Mouse (Mus musculus) embryonic facial prominence, embryonic 15.5 days (tissue): ENCODE measurements at regions not wholly inside any gene's neighbourhood (a gene's known extent, or its start where the extent isn't known, plus 50 kb on each side); places are given as distances from the start of the nearest gene placed in this dataset.
A peak's percentile ranks its signal among the peaks of the same experiment; 100 is the strongest.

Experiments
- ATAC-seq: fragments of 200-750 bp; cut with Nextera tagmentation; 2 replicates; pipeline ENCODE4 v1.8.0; 2017; ENCODE audit warnings: low read depth, moderate TSS enrichment; ENCODE audit not compliant: insufficient number of reproducible peaks, low FRiP score, low TSS enrichment
- H3K27ac ChIP-seq: fragments of 300-500 bp; sonication (generic); replicated peaks from 2 replicates; pipeline ENCODE4 v1.5.1; 2015; ENCODE audit warnings: mild to moderate bottlenecking, inconsistent platforms
- H3K27me3 ChIP-seq: fragments of 300-500 bp; sonication (generic); 2 replicates; pipeline ENCODE4 v1.6.1; 2015; ENCODE audit warnings: inconsistent platforms
- H3K36me3 ChIP-seq: fragments of 300-500 bp; sonication (generic); 2 replicates; pipeline ENCODE4 v1.6.1; 2015; ENCODE audit warnings: mild to moderate bottlenecking, inconsistent platforms
- H3K4me1 ChIP-seq: fragments of 300-500 bp; sonication (generic); 2 replicates; pipeline ENCODE4 v1.6.1; 2015; ENCODE audit warnings: inconsistent platforms
- H3K4me2 ChIP-seq: fragments of 300-500 bp; sonication (generic); replicated peaks from 2 replicates; pipeline ENCODE4 v1.6.1; 2015; ENCODE audit warnings: mild to moderate bottlenecking, inconsistent platforms
- H3K4me3 ChIP-seq: fragments of 300-500 bp; sonication (generic); replicated peaks from 2 replicates; pipeline ENCODE4 v1.5.1; 2015; ENCODE audit warnings: mild to moderate bottlenecking, inconsistent platforms
- H3K9ac ChIP-seq: fragments of 300-500 bp; sonication (generic); 2 replicates; pipeline ENCODE4 v1.6.1; 2015; ENCODE audit warnings: inconsistent platforms
- H3K9me3 ChIP-seq: fragments of 300-500 bp; sonication (generic); replicated peaks from 2 replicates; pipeline ENCODE4 v1.6.1; 2016; ENCODE audit warnings: inconsistent platforms
- WGBS: fragments of 180-500 bp; shearing (Covaris S2); methylation state at CpG from one replicate; pipeline ENCODE4 v1.1.7; 2015; 5-methylcytosine and 5-hydroxymethylcytosine counted together

- WGBS = 41% methylated on average over 12 of the region's 12 CpGs
- Histone ChIP-seq H3K4me3 (no peak overlapping the region), H3K4me1 (peaks cover 20% of the 10 kb centered on the region), H3K27me3 (no peaks in the 10 kb centered on the region), H3K36me3 (no peaks in the 10 kb centered on the region), H3K27ac (0 out of 2 replicates have a peak overlapping the region, but pooled peaks have one; percentile 24), H3K4me2 (no peak overlapping the region; the same call in 1 of the 2 replicates), H3K9me3 (no peaks in the 10 kb centered on the region), H3K9ac (no peak overlapping the region)
- no peak; the same call in 1 of the 2 replicates for ATAC-seq
Measured at GRCm38 (mm10) chr10:21446641-21447040, 69.5 kb downstream of the Aldh8a1 start.

DNA sequence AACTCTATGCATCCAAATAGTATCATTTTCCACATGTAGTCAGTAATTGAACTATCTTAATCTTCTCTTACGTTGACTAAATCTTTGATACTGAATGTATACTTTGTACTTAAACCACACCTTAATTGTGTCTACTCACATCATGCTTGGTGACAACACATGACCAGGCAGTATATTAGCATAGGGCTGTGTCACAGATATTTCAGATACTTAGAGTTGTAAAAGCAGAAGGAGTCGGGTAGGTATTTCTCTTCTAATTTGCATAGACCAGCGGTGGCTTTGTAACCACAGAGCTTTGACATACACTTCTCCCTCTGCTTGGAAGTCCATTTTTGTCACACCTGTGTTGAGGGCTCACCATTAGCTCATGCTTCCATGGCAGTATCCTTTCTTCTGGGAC lies 71.0 kb downstream of the Aldh8a1 start:
- Histone ChIP-seq H3K36me3 (no peaks in the 10 kb centered on the region), H3K9me3 (no peaks in the 10 kb centered on the region), H3K4me2 (no peak overlapping the region), H3K27me3 (no peaks in the 10 kb centered on the region), H3K27ac (no peak overlapping the region), H3K9ac (no peak overlapping the region), H3K4me3 (no peak overlapping the region), H3K4me1 (peaks cover 19% of the 10 kb centered on the region)
- WGBS = 79% methylated on average over 3 of the region's 3 CpGs
- ATAC-seq = no peak

- Histone ChIP-seq H3K4me2 (no peak overlapping the region), H3K9ac (no peak overlapping the region), H3K4me1 (peaks cover 12% of the 10 kb centered on the region; the same call in 1 of the 2 replicates), H3K27ac (no peak overlapping the region), H3K27me3 (no peaks in the 10 kb centered on the region), H3K36me3 (no peaks in the 10 kb centered on the region), H3K9me3 (no peaks in the 10 kb centered on the region), H3K4me3 (no peak overlapping the region)
- WGBS = 72% methylated on average over 5 of the region's 5 CpGs
- ATAC-seq = no peak
Measured at GRCm38 (mm10) chr10:21448942-21449341, 71.9 kb downstream of the Aldh8a1 start.

- Histone ChIP-seq H3K27me3 (no peaks in the 10 kb centered on the region), H3K9ac (no peak overlapping the region), H3K9me3 (no peaks in the 10 kb centered on the region), H3K4me3 (no peak overlapping the region), H3K36me3 (no peaks in the 10 kb centered on the region), H3K4me1 (peaks cover 11% of the 10 kb centered on the region; the same call in 1 of the 2 replicates), H3K4me2 (no peak overlapping the region), H3K27ac (no peak overlapping the region)
- WGBS = 86% methylated on average over 2 of the region's 2 CpGs
- ATAC-seq = no peak
Measured at GRCm38 (mm10) chr10:21452611-21453010, 75.5 kb downstream of the Aldh8a1 start.

- no peak for ATAC-seq
- 78% methylated on average over 3 of the region's 3 CpGs for WGBS
- H3K36me3 ChIP-seq = no peaks in the 10 kb centered on the region
- H3K27me3 ChIP-seq = no peaks in the 10 kb centered on the region
- H3K4me3 ChIP-seq = no peak overlapping the region
- H3K27ac ChIP-seq = no peak overlapping the region
- no peak overlapping the region for H3K9ac ChIP-seq
- peaks cover 10% of the 10 kb centered on the region; the same call in 1 of the 2 replicates for H3K4me1 ChIP-seq
- H3K9me3 ChIP-seq = no peaks in the 10 kb centered on the region
- H3K4me2 ChIP-seq = no peak overlapping the region
Measured at GRCm38 (mm10) chr10:21453527-21453926, 76.4 kb downstream of the Aldh8a1 start.

GRCm38 (mm10) chr10:21454153-21454552 lies 77.1 kb downstream of the Aldh8a1 start:
- no peaks in the 10 kb centered on the region for H3K27me3 ChIP-seq
- no peaks in the 10 kb centered on the region for H3K36me3 ChIP-seq
- H3K4me1 ChIP-seq = peaks cover 10% of the 10 kb centered on the region; the same call in 1 of the 2 replicates
- ATAC-seq = no peak
- H3K9me3 ChIP-seq = no peaks in the 10 kb centered on the region
- no peak overlapping the region for H3K9ac ChIP-seq
- no peak overlapping the region for H3K27ac ChIP-seq
- H3K4me2 ChIP-seq = no peak overlapping the region
- H3K4me3 ChIP-seq = no peak overlapping the region
- WGBS = 64% methylated on average over 5 of the region's 5 CpGs

- Histone ChIP-seq H3K36me3 (no peaks in the 10 kb centered on the region), H3K4me2 (no peak overlapping the region), H3K27ac (no peak overlapping the region), H3K27me3 (no peaks in the 10 kb centered on the region), H3K9ac (no peak overlapping the region), H3K4me3 (no peak overlapping the region), H3K4me1 (peaks cover 10% of the 10 kb centered on the region; the same call in 1 of the 2 replicates), H3K9me3 (no peaks in the 10 kb centered on the region)
- 83% methylated on average over 16 of the region's 16 CpGs for WGBS
- no peak for ATAC-seq
Measured at GRCm38 (mm10) chr10:21454757-21455156, 77.7 kb downstream of the Aldh8a1 start.

DNA sequence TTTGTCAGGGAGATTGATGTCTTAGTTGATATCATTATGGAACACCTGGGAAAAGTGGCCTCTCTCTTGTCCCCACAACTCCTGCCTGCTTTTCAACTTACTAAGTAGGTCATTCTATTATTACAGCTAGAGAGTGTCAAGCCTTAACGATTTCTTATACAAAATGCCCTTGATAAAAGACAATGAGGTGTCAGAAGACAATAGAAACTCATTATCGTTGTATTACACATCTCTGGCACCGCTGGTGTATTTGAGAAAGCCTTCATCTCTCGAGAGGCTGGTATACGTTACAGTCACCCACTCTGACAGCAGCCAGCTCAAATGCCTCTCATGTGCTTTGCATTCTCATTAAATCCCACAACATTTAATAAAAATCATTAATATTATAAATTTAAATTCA lies 78.8 kb downstream of the Aldh8a1 start:
- WGBS = 53% methylated on average over 5 of the region's 5 CpGs
- no peak overlapping the region for H3K4me3 ChIP-seq
- no peak overlapping the region for H3K9ac ChIP-seq
- H3K4me2 ChIP-seq = no peak overlapping the region
- no peak overlapping the region; the same call in 1 of the 2 replicates for H3K27ac ChIP-seq
- H3K27me3 ChIP-seq = no peaks in the 10 kb centered on the region
- no peaks in the 10 kb centered on the region for H3K36me3 ChIP-seq
- ATAC-seq = no peak
- peaks cover 10% of the 10 kb centered on the region; the same call in 1 of the 2 replicates for H3K4me1 ChIP-seq
- H3K9me3 ChIP-seq = no peaks in the 10 kb centered on the region

DNA sequence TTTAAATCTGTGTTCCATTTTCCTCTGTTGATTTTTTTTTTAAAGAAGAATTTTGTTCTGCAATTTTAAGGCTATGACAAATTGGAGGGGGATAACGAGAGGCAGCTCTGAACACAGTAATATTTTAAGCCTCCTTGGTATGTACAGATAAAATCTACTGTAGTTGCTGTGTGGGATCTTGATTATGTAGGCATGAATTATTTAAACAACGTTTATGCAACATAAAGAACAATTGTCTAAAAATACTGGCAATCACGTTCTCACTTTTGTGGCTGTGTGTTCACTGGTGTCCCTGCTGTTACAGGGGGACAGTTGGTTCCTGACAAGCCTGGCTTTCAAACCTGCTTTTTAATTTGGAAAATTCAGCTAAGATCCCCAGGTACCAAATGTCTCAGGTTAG lies 79.3 kb downstream of the Aldh8a1 start:
- H3K9ac ChIP-seq = no peak overlapping the region
- ATAC-seq = no peak
- no peaks in the 10 kb centered on the region for H3K9me3 ChIP-seq
- H3K27ac ChIP-seq = no peak overlapping the region
- H3K4me1 ChIP-seq = peaks cover 10% of the 10 kb centered on the region; the same call in 1 of the 2 replicates
- no peak overlapping the region for H3K4me2 ChIP-seq
- 21% methylated on average over 3 of the region's 3 CpGs for WGBS
- no peak overlapping the region for H3K4me3 ChIP-seq
- H3K27me3 ChIP-seq = no peaks in the 10 kb centered on the region
- no peaks in the 10 kb centered on the region for H3K36me3 ChIP-seq

GRCm38 (mm10) chr10:21456991-21457390 lies 79.9 kb downstream of the Aldh8a1 start:
- Histone ChIP-seq H3K4me3 (no peak overlapping the region), H3K27me3 (no peaks in the 10 kb centered on the region), H3K27ac (no peak overlapping the region), H3K9ac (no peak overlapping the region), H3K4me1 (peaks cover 10% of the 10 kb centered on the region; the same call in 1 of the 2 replicates), H3K4me2 (no peak overlapping the region), H3K36me3 (no peaks in the 10 kb centered on the region), H3K9me3 (no peaks in the 10 kb centered on the region)
- 38% methylated on average over 6 of the region's 6 CpGs for WGBS
- no peak for ATAC-seq

DNA sequence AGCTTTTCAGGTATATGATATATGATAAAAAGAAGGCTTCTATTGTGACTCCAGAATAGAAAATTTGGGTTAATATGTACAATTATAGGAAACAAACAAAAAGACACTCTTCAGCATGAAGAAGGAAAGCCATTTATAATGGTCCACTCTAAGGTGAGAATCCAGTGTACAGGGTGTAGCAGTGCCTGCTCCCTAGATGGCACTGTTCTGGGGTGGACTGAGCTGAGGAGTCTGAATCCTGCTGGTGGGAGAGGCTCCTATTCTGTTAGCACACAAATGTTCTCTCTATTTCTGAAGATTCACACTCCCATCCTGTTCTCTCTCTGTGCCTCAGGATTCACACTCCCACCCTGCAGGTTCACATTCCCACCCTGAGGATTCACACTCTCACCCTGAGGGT lies 81.5 kb downstream of the Aldh8a1 start:
- ATAC-seq = no peak
- no peak overlapping the region for H3K4me3 ChIP-seq
- peaks cover 21% of the 10 kb centered on the region for H3K4me1 ChIP-seq
- no peaks in the 10 kb centered on the region for H3K36me3 ChIP-seq
- H3K27ac ChIP-seq = no peak overlapping the region
- no peak overlapping the region for H3K4me2 ChIP-seq
- no peaks in the 10 kb centered on the region for H3K9me3 ChIP-seq
- H3K9ac ChIP-seq = no peak overlapping the region
- no peaks in the 10 kb centered on the region for H3K27me3 ChIP-seq

DNA sequence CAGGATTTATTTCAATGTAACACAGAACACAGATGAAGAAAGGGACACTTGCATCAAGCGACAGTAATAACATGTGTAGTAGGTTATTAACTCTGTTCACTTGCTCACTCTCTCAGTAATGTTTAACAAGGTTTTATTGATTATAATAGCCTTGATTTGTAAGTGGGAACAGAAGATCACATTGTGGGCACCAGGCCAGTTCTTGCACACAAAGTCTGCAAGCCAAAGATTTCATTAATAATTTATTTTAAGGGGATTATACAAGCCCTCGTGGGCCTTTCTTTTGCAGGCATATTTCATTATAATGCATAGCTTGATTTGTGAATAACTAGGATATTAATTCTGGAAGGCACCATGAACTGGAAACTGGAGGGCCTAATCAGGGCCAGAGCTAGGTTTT lies 83.0 kb downstream of the Aldh8a1 start:
- Histone ChIP-seq H3K9ac (no peak overlapping the region), H3K4me2 (no peak overlapping the region), H3K27ac (no peak overlapping the region), H3K4me1 (peaks cover 20% of the 10 kb centered on the region), H3K27me3 (no peaks in the 10 kb centered on the region), H3K4me3 (no peak overlapping the region), H3K36me3 (no peaks in the 10 kb centered on the region), H3K9me3 (no peaks in the 10 kb centered on the region)
- no peak for ATAC-seq
- WGBS = 53% methylated on average over 2 of the region's 2 CpGs
